17 mouse cellular contexts compared by ENCODE assay signal in genomic region chr16:22589619-22590018, GRCm38 (mm10).
"Had no signal": no experiment of that assay in that cellular context is flagged by ENCODE, and none has a peak within 500 bp of the region (broad histone marks: within the 10 kb centered on the region; RNA-seq: fewer than 3 reads in every experiment).

No protein-coding gene starts in this region.

- DNase-seq: kidney, adult 11 months; kidney, adult 8-10 months; kidney, postnatal 10 days; kidney, postnatal 36 days; liver; lung, adult 18-20 months; lung, postnatal 10 days; lung, postnatal 4 days; right cerebral cortex, adult 18-20 months; right cerebral cortex, postnatal 14 days; spleen, adult 18-20 months; thymus, adult 2 months; thymus, postnatal 14 days; thymus, postnatal 4 days had no signal

- ATAC-seq: liver, embryonic 12.5 days; midbrain, embryonic 13.5 days; midbrain, embryonic 16.5 days had no signal
